Mouse (Mus musculus) G1E (cell line): Measurements from ENCODE around the gene Tspan9.

Experiments
- CTCF ChIP-seq: IDR thresholded peaks from 2 replicates; pipeline ENCODE4 v1.5.1; 2012; ENCODE audit warnings: low read depth, low read length, inconsistent platforms, mixed read lengths
- GATA1 ChIP-seq: IDR thresholded peaks from 2 replicates; pipeline ENCODE4 v1.6.1; 2012; ENCODE audit warnings: borderline replicate concordance, low read length, inconsistent platforms, mixed read lengths
- POLR2AphosphoS5 ChIP-seq: IDR thresholded peaks from 2 replicates; pipeline ENCODE4 v1.6.1; 2012; ENCODE audit warnings: low read depth, low read length, inconsistent platforms; ENCODE audit not compliant: insufficient replicate concordance
- TAL1 ChIP-seq: conservative IDR thresholded peaks from 2 replicates; pipeline ENCODE4 v1.6.1; 2012; ENCODE audit warnings: low read depth, low read length, inconsistent platforms, mixed read lengths

DNA sequence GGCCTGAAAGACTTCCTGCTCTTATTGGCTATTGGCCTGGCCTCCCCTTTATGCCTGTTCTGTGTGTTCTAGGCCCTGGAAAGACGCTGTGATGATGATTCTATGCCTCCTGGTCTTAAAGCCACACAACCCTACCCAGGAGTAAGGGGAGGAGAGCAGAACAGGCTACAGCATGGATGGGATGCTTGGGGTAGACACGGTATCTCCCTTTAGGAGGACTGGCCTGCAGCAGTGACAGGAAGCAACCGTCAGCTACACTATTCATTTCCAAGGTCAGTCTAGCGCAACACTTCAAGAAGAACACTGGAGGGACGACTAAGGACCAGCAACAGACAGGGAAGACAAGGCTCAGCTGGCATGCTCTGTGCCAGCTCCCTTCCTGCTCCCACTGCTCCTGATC, 37.8 kb upstream of the Tspan9 start:
- TF ChIP-seq CTCF (no peak), GATA1 (no peak), TAL1 (no peak), POLR2AphosphoS5 (no peak)
